Mouse (Mus musculus) cortical plate, adult 2 months (tissue): ENCODE measurements around the gene Pde6h.

Experiments used
- CTCF ChIP-seq: fragments of 200-500 bp; IDR thresholded peaks from 2 replicates; pipeline ENCODE4 v1.5.1; 2011; ENCODE audit warnings: mild to moderate bottlenecking, control low read depth, low read length; ENCODE audit not compliant: insufficient read depth; ENCODE audit errors: extremely low read depth
- POLR2A ChIP-seq: fragments of 200-500 bp; IDR thresholded peaks from 2 replicates; pipeline ENCODE4 v1.6.1; 2011; ENCODE audit warnings: mild to moderate bottlenecking, low read length, control low read depth; ENCODE audit not compliant: insufficient read depth; ENCODE audit errors: extremely low read depth

DNA sequence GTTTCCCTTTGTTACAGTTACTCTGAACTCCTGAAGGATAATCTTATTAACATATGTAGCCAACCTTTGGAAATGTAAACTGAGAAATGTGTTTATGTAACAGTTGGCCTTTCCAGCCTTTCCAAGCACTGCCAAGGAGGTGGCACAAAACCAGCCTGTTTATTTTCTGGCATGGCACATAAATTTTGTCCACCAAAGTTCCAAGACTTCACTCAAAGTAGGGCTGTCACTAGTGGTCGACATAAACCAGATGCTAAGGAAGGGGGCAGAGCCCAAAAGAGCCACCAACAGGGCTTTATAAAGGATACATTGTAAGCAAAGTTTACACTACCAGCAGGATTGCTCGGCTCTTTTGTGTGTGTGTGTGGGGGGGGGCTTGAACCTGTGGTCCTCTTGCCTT lies 5.7 kb upstream of the Pde6h start:
- TF ChIP-seq CTCF (no peak), POLR2A (no peak)
